Mouse (Mus musculus) G1E (cell line): ENCODE data around the gene Pptc7. TPM values are rescaled to one million over a fixed set of nuclear protein-coding genes. Genes with fewer than 3 reads are reported as not detected.
A peak's percentile ranks its signal among the peaks of the same experiment; 100 is the strongest.

Experiments
- ATAC-seq: 2 replicates; pipeline ENCODE4 v1.8.0; 2016; ENCODE audit warnings: mild to moderate bottlenecking; ENCODE audit not compliant: insufficient number of reproducible peaks, poor library complexity, low FRiP score, severe bottlenecking; ENCODE audit errors: extremely low read depth
- DNase-seq: peaks from one replicate; pipeline ENCODE4 v3.0.0; 2012; ENCODE audit warnings: low spot score
- H3K27me3 ChIP-seq: 2 replicates; pipeline ENCODE4 v1.6.1; 2012; ENCODE audit warnings: mild to moderate bottlenecking, low read length, inconsistent platforms; ENCODE audit not compliant: insufficient read depth
- H3K36me3 ChIP-seq: replicated peaks from 2 replicates; pipeline ENCODE3; 2012; ENCODE audit warnings: mild to moderate bottlenecking, inconsistent platforms
- H3K4me1 ChIP-seq: 2 replicates; pipeline ENCODE4 v1.6.1; 2012; ENCODE audit warnings: low read depth, low read length, inconsistent platforms, mixed read lengths; ENCODE audit not compliant: insufficient read depth
- H3K4me3 ChIP-seq: 2 replicates; pipeline ENCODE4 v1.5.1; 2012; ENCODE audit warnings: low read depth, mild to moderate bottlenecking, inconsistent platforms, low read length, moderate library complexity, mixed read lengths
- H3K9me3 ChIP-seq: replicated peaks from 2 replicates; pipeline ENCODE4 v1.6.1; 2012; ENCODE audit warnings: inconsistent platforms
- CTCF ChIP-seq: IDR thresholded peaks from 2 replicates; pipeline ENCODE4 v1.5.1; 2012; ENCODE audit warnings: low read depth, low read length, inconsistent platforms, mixed read lengths
- GATA1 ChIP-seq: IDR thresholded peaks from 2 replicates; pipeline ENCODE4 v1.6.1; 2012; ENCODE audit warnings: borderline replicate concordance, low read length, inconsistent platforms, mixed read lengths
- GATA2 ChIP-seq: IDR thresholded peaks from 2 replicates; pipeline ENCODE4 v1.6.1; 2012; ENCODE audit warnings: low read depth, low read length, inconsistent platforms, borderline replicate concordance
- POLR2AphosphoS5 ChIP-seq: IDR thresholded peaks from 2 replicates; pipeline ENCODE4 v1.6.1; 2012; ENCODE audit warnings: low read depth, low read length, inconsistent platforms; ENCODE audit not compliant: insufficient replicate concordance
- TAL1 ChIP-seq: conservative IDR thresholded peaks from 2 replicates; pipeline ENCODE4 v1.6.1; 2012; ENCODE audit warnings: low read depth, low read length, inconsistent platforms, mixed read lengths
- polyA plus RNA-seq: library from polyadenylated mRNA; stranded (reverse); fragments of >175 nt; gene quantifications from 2 replicates; pipeline ENCODE4 v1.2.3, GENCODE M21; 2012
- total RNA-seq, 2 experiments: library from RNA; stranded (forward) in 1 of 2; stranded (reverse) in 1 of 2; fragments of 200-1000 nt in 1 of 2; fragments of >200 nt in 1 of 2; fragmentation: Nextera tagmentation in 1 of 2; gene quantifications; 2 replicates each; pipeline ENCODE4 v1.2.3; 2014 to 2017

The Pptc7 gene
- total and polyA plus RNA-seq, 3 experiments, result 10.6 to 16.7 (median 12.5) TPM

DNA sequence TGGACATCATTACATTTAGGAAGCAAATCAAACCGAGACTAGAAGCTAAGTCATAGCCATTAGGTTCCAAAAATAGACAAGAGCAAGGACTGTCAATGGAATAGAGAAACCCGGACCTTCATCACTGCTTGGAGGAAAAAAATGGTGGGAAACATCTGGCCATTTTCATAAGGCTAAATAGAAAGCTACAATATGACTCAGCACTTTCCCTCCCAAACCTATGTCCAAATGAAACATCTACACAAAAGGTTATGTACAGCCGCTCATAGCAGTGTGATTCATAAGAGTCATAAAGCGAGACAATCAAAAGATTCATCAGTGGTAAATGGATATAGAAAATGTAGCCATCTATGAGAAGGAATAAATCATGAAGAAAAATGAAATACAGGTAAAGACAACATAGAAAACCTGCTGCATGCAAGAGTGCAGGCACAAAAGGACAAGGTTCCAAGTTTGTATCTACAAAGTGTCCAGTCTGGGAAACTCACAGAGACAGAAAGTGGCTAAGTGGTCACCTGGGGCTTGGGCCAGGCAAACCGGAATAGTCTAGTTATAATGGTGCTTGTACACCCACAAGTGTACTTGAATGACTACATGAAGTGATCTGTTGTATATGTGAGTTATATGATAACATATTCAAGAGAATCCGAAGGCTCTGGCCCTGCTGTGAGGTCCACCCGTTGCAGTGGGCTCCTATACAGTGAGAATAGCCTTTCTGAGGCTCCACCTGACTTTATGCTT is 52.6 kb downstream of the Pptc7 start:
- Histone ChIP-seq H3K9me3 (no peaks in the 10 kb centered on the region), H3K4me1 (no peaks in the 10 kb centered on the region; the same call in 1 of the 2 replicates), H3K4me3 (no peak overlapping the region), H3K36me3 (peaks cover 57% of the 10 kb centered on the region), H3K27me3 (no peaks in the 10 kb centered on the region)
- ATAC-seq (no peak), DNase-seq (no peak)
- TF ChIP-seq POLR2AphosphoS5 (no peak), GATA1 (no peak), GATA2 (no peak), TAL1 (no peak), CTCF (no peak)

DNA sequence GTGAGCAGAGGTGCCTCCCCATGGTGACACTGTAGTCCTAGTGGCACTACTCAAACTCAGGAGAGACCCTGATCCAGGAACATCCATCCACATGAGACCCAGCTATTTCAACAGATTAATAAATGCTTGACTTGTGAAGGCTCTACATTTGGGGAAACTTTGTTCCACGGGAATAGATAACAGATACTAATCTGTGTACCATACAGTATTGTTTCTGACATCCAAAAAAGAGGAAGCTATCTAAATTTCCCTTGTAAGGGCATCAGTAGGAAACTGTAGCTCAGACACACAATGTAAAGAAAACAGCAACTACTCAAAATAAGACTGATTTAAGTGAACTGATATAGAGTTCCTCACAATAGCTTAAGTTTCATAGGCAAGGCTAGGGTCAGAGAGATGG is 58.7 kb downstream of the Pptc7 start:
- ATAC-seq (no peak), DNase-seq (no peak)

DNA sequence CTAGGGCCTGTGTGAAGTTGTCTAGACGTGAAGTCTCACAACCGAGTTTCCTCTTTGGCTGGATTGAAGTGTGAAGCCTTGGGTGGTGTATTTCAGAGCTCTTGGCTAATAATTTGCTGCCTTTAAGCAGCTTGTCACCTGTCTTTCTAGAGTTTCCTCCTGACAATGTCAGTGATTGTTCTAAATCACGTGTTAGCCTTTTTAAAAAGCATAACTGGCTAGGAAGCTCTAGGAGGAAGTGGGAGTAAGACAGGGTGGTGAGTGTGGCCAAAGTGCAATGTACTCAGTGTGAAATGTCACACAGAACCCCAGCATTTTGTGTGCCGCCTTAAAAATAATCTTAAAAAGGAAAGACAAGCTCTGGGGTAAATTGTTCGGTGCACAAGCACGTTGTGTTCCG is 59.6 kb downstream of the Pptc7 start:
- Histone ChIP-seq H3K27me3 (no peaks in the 10 kb centered on the region), H3K36me3 (peaks cover 42% of the 10 kb centered on the region), H3K4me3 (no peak overlapping the region), H3K4me1 (peaks cover 10% of the 10 kb centered on the region), H3K9me3 (peaks cover 9% of the 10 kb centered on the region)
- TF ChIP-seq GATA2 (no peak), GATA1 (no peak), POLR2AphosphoS5 (no peak), CTCF (no peak), TAL1 (no peak)
- ATAC-seq (no peak), DNase-seq (no peak)

More for the DNA sequence above, 58.7 kb downstream of the Pptc7 start:
- peaks cover 43% of the 10 kb centered on the region for H3K36me3 ChIP-seq
- H3K4me1 ChIP-seq, result peaks cover 10% of the 10 kb centered on the region
- H3K4me3 ChIP-seq, result no peak overlapping the region
- TF ChIP-seq GATA1 (no peak), CTCF (no peak), TAL1 (no peak), GATA2 (no peak), POLR2AphosphoS5 (no peak)
- no peaks in the 10 kb centered on the region for H3K27me3 ChIP-seq
- H3K9me3 ChIP-seq, result peaks cover 9% of the 10 kb centered on the region

DNA sequence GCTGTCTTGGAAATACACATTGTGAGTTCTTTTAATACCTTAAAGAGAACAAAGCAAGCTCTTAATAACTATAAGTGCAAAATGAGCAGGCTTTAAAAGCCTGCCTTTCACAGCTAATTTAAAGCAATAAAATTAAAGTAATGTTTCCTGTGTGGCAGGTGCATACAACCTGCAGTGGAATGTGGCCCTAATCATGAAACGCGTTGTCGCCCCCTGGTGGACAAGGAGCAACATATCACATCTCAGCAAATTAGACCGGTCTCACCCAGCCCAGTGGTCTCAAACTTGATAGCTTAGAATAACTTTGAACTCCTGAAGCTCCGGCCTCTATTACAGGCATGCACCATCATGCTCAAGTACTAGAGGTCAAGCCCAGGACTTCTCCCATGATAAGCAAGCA is 60.1 kb downstream of the Pptc7 start:
- Histone ChIP-seq H3K4me1 (peaks cover 10% of the 10 kb centered on the region), H3K27me3 (no peaks in the 10 kb centered on the region), H3K36me3 (peaks cover 41% of the 10 kb centered on the region), H3K9me3 (peaks cover 9% of the 10 kb centered on the region), H3K4me3 (no peak overlapping the region)
- DNase-seq (peak; percentile 47), ATAC-seq (no peak)
- TF ChIP-seq CTCF (peak; percentile 62), GATA1 (no peak)

DNA sequence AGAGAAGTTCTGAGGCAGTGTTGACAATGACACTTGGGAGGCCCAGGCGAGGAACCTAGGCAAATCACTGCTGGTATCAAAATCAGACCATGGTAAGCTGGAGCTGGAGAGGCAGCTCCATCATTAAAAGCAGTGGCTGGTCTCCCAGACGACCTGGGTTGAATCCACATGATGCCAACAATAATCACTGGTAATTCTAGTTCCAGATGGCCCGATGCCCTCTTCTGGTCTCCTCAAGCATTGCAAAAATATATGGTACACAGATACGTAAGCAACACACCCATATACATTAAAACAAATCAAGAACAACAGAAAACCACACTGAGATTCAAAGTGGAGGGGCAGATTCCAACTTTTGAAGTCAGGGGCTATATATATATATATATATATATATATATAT is 61.6 kb downstream of the Pptc7 start:
- DNase-seq (no peak), ATAC-seq (no peak)
- peaks cover 10% of the 10 kb centered on the region for H3K4me1 ChIP-seq
- TF ChIP-seq GATA2 (no peak), TAL1 (no peak), CTCF (no peak), POLR2AphosphoS5 (no peak), GATA1 (no peak)
- H3K4me3 ChIP-seq, result no peak overlapping the region
- peaks cover 38% of the 10 kb centered on the region for H3K36me3 ChIP-seq
- peaks cover 9% of the 10 kb centered on the region for H3K9me3 ChIP-seq
- H3K27me3 ChIP-seq, result no peaks in the 10 kb centered on the region

DNA sequence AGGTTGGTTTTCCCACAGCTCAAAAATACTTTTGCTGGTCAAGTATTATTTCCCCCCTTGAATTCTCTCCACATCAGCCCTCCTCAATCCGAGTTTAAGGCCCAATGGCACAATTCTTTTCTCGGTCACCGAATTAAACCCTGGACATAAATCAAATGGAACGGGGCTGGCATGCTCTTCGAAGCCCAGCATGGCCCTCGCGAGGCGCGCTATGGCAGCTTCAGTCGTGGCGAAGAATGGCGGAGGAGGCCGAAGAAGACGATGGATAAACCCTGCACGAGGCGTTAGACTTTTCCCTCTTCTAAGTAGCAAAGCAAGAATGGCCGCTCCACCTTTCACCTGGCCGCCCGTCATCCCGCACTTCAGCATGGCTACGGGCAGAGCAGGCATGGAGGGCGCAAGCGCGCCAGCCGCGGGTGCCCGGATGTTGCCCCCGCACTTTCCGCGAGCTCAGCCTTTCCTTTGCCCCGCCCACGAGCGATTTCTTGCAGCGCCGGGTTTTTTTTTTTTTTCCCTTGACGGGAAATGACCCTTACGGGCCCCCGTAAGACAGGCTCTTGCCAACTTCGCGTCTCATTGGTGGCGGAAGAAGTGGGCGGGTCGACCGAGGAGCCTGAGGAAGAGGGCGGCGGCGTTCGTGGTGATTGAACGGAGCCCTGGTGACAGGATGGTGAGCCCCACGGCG is 69.8 kb downstream of the Pptc7 start, which contains the start of the genes Rad9b and Vps29:
TSS of gene Rad9b (minus strand) at position 427 of the 685 bp plus-strand sequence.
TSS of gene Vps29 (plus strand) at position 563 of the 685 bp plus-strand sequence.
- peaks cover 42% of the 10 kb centered on the region for H3K36me3 ChIP-seq
- TF ChIP-seq GATA1 (no peak), TAL1 (no peak), POLR2AphosphoS5 (no peak), CTCF (no peak), GATA2 (no peak)
- H3K9me3 ChIP-seq, result no peaks in the 10 kb centered on the region

More for the DNA sequence above, 69.8 kb downstream of the Pptc7 start, which contains the start of the genes Rad9b and Vps29:
- Histone ChIP-seq H3K27me3 (no peaks in the 10 kb centered on the region), H3K4me1 (peaks cover 26% of the 10 kb centered on the region), H3K4me3 (peak within 1 kb of the TSS; percentile 93)
- ATAC-seq (peak; percentile 90), DNase-seq (peak; percentile 90)
